Mouse (Mus musculus): Measurements from ENCODE around the gene Sf3b2. TPM values are rescaled to one million over a fixed set of nuclear protein-coding genes. Genes with fewer than 3 reads are reported as not detected.

Sf3b2 gene
- 109 TPM for polyA plus RNA-seq (2012; fragmentation: generic; extraction: Trizol)

DNA sequence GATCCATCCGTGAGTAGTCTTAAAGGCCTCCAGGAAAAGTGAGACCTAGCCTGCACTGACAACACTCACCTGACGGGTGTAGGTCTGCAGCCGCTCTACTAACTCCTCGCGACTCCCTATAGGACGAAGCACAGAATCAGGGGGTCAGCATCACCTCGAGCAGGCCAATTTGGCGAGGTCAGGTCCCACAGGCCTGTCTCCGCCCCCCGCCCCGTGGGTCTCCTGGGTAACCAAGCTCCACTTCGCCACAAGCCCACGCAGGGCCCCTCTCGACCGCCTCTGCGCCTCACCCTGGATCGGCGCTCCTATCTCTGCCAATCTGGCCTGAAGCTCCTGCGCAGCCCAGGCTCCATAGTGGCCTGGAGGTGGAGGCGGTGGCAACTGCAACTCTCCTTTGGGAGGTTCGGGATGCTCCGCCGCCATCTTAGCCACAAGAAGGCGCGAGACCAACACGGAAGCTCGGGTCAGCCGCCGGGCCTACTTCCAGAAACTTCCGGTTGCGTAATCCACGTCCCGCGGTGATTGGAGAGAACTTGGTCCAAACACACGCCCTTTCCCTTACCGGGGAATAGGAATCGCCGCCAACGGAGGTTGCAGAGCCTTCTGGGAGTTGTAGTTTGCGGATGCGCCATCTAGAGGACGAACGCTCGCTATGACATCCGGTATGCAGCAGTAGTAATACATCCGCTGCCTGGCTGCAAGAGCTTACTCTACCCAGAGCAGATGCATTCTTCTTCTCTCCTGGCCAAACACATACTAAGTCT lies at the start of gene Sf3b2:
Gene Sf3b2 (minus strand): TSS at position 484 of the 764 bp plus-strand sequence.
- peaks cover 23% of the 10 kb centered on the region for H3K79me2 ChIP-seq (ENCODE audit: control insufficient read depth, insufficient read depth)
- H3K4me2 ChIP-seq (ENCODE audit: low read depth), result peak within 1 kb of the TSS; percentile 92
- peak; percentile 48 for TF ChIP-seq POLR2A (IDR thresholded peaks at IDR 0.05; ENCODE audit: insufficient read length, low read depth)
- no peak for TF ChIP-seq MAX (IDR thresholded peaks at IDR 0.05; ENCODE audit: low read depth)
- no peak for TF ChIP-seq MYOD1 (IDR thresholded peaks at IDR 0.05; ENCODE audit: control insufficient read depth in 1 of 3, insufficient read length in 2 of 3, low read depth in 2 of 3)
- TF ChIP-seq MYOG (IDR thresholded peaks at IDR 0.05; ENCODE audit: control insufficient read depth in 1 of 3, insufficient read depth in 1 of 3, insufficient read length in 2 of 3, low read depth in 2 of 3), result no peak
- TF ChIP-seq CEBPB (IDR thresholded peaks at IDR 0.05; ENCODE audit: insufficient read depth, poor library complexity, severe bottlenecking), result peak; percentile 98
- peak; percentile 5 for TF ChIP-seq E2F4 (IDR thresholded peaks at IDR 0.05; ENCODE audit: insufficient read depth)
- TF ChIP-seq POLR2AphosphoS2 (IDR thresholded peaks at IDR 0.05; ENCODE audit: insufficient read length, low read depth), result peak; percentile 59
- no peak for TF ChIP-seq REST (IDR thresholded peaks at IDR 0.05; ENCODE audit: insufficient read depth, insufficient read length)
- no peak for TF ChIP-seq USF1 (IDR thresholded peaks at IDR 0.05; ENCODE audit: low read depth)
- no peak for TF ChIP-seq TCF12 (IDR thresholded peaks at IDR 0.05; ENCODE audit: insufficient read depth, poor library complexity, severe bottlenecking)
- peak; percentile 99 for TF ChIP-seq SRF (IDR thresholded peaks at IDR 0.05; ENCODE audit: control insufficient read depth, insufficient read length, low read depth)
- H3ac ChIP-seq (ENCODE audit: control insufficient read depth, insufficient read length), result peak within 1 kb of the TSS; percentile 30
- H3K36me3 ChIP-seq (ENCODE audit: control insufficient read depth, insufficient read depth), result peaks cover 39% of the 10 kb centered on the region
- H3K4me3 ChIP-seq, result peak within 1 kb of the TSS; percentile 84
- H3K27me3 ChIP-seq (ENCODE audit: control insufficient read depth, insufficient read depth, insufficient read length), result no peaks in the 10 kb centered on the region

DNA sequence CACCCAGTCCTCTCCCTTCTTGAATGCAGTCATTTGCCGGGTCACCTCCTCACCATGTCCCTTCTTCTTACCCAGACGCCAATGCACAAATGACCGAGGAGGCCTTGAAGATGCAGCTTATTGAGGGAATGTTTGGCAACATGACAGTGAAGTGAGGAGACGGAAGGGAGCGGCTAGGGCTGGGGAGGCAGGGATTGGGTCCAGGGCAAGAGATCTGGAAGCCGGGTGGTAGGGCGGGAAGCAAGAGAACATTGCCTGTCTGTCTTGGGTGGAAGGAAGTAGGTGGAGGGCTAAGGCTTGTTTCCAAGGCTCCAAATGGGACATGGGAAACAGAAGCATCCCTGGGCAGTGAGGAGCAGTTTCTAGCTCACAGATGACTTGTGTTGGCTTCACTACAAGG lies 46.1 kb upstream of the Sf3b2 start:
- no peaks in the 10 kb centered on the region for H3K36me3 ChIP-seq (ENCODE audit: control insufficient read depth, insufficient read depth)
- no peaks in the 10 kb centered on the region for H3K79me2 ChIP-seq (ENCODE audit: control insufficient read depth, insufficient read depth)
- no peak overlapping the region for H3K4me2 ChIP-seq (ENCODE audit: low read depth)
- no peak overlapping the region for H3ac ChIP-seq (ENCODE audit: control insufficient read depth, insufficient read length)
- no peaks in the 10 kb centered on the region for H3K27me3 ChIP-seq (ENCODE audit: control insufficient read depth, insufficient read depth, insufficient read length)
- no peak overlapping the region for H3K4me3 ChIP-seq
- no peak for TF ChIP-seq CEBPB (IDR thresholded peaks at IDR 0.05; ENCODE audit: insufficient read depth, poor library complexity, severe bottlenecking)
- TF ChIP-seq POLR2AphosphoS2 (IDR thresholded peaks at IDR 0.05; ENCODE audit: insufficient read length, low read depth), result no peak
- no peak for TF ChIP-seq E2F4 (IDR thresholded peaks at IDR 0.05; ENCODE audit: insufficient read depth)

DNA sequence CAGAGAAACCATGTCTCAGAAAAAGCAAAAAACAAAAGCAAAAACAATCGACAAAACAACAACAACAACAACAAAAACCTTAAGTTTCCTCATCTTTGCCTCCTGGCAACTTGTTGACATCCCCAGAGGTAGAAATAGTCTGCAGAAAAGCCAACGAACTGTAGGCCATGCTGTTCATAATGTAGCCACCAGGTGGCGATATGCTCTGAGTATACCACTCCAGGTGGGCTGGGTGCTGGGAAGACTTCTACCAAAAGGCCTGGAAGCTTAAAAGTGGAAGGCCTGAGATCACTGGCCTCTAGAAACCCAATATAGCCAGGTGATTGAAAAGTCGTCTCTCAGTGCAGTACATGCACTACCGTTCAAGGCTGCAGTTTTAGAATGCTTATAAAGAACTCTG lies 42.7 kb upstream of the Sf3b2 start:
- H3K4me3 ChIP-seq, result no peak overlapping the region
- H3K27me3 ChIP-seq (ENCODE audit: control insufficient read depth, insufficient read depth, insufficient read length), result no peaks in the 10 kb centered on the region
- no peak for TF ChIP-seq CEBPB (IDR thresholded peaks at IDR 0.05; ENCODE audit: insufficient read depth, poor library complexity, severe bottlenecking)
- TF ChIP-seq USF1 (IDR thresholded peaks at IDR 0.05; ENCODE audit: low read depth), result no peak
- TF ChIP-seq TCF12 (IDR thresholded peaks at IDR 0.05; ENCODE audit: insufficient read depth, poor library complexity, severe bottlenecking), result no peak
- no peak for TF ChIP-seq E2F4 (IDR thresholded peaks at IDR 0.05; ENCODE audit: insufficient read depth)
- TF ChIP-seq POLR2AphosphoS2 (IDR thresholded peaks at IDR 0.05; ENCODE audit: insufficient read length, low read depth), result no peak
- TF ChIP-seq POLR2A (IDR thresholded peaks at IDR 0.05; ENCODE audit: insufficient read length, low read depth), result no peak
- no peak for TF ChIP-seq SRF (IDR thresholded peaks at IDR 0.05; ENCODE audit: control insufficient read depth, insufficient read length, low read depth)
- no peak for TF ChIP-seq MAX (IDR thresholded peaks at IDR 0.05; ENCODE audit: low read depth)
- H3ac ChIP-seq (ENCODE audit: control insufficient read depth, insufficient read length), result no peak overlapping the region
- no peaks in the 10 kb centered on the region for H3K36me3 ChIP-seq (ENCODE audit: control insufficient read depth, insufficient read depth)
- no peaks in the 10 kb centered on the region for H3K79me2 ChIP-seq (ENCODE audit: control insufficient read depth, insufficient read depth)
- H3K4me2 ChIP-seq (ENCODE audit: low read depth), result no peak overlapping the region

DNA sequence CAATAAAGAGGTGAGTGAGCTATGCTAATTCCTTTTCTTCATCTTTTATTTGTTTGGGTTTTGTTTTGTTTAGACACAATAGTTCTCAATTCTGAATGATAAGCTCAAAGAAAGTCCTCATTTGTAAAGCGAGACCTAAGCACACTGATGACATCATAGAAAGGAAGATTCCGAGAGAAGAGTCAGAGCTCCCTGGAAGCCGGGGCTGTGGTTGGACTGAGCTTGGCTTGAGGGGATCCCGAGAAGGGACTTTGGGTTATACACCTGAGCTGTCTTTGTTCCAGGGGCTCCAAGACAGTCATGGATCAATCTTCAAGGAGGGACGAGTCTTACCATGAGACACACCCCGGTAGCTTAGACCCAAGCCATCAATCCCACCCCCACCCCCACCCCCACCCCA lies 40.2 kb upstream of the Sf3b2 start, which contains the start of gene Catsper1:
Gene Catsper1 (plus strand): TSS at position 301 of the 400 bp plus-strand sequence.
- Histone ChIP-seq H3K27me3 (ENCODE audit: control insufficient read depth, insufficient read depth, insufficient read length) (no peaks in the 10 kb centered on the region), H3K4me2 (ENCODE audit: low read depth) (no peak within 1 kb of the TSS), H3ac (ENCODE audit: control insufficient read depth, insufficient read length) (no peak within 1 kb of the TSS), H3K36me3 (ENCODE audit: control insufficient read depth, insufficient read depth) (no peaks in the 10 kb centered on the region), H3K4me3 (no peak within 1 kb of the TSS), H3K79me2 (ENCODE audit: control insufficient read depth, insufficient read depth) (no peaks in the 10 kb centered on the region)
- TF ChIP-seq MAX (IDR thresholded peaks at IDR 0.05; ENCODE audit: low read depth) (no peak), CEBPB (IDR thresholded peaks at IDR 0.05; ENCODE audit: insufficient read depth, poor library complexity, severe bottlenecking) (no peak), TCF3 (IDR thresholded peaks at IDR 0.05; ENCODE audit: insufficient read length, low read depth) (no peak), SRF (IDR thresholded peaks at IDR 0.05; ENCODE audit: control insufficient read depth, insufficient read length, low read depth) (no peak), POLR2AphosphoS2 (IDR thresholded peaks at IDR 0.05; ENCODE audit: insufficient read length, low read depth) (no peak), USF1 (IDR thresholded peaks at IDR 0.05; ENCODE audit: low read depth) (no peak), E2F4 (IDR thresholded peaks at IDR 0.05; ENCODE audit: insufficient read depth) (no peak), TCF12 (IDR thresholded peaks at IDR 0.05; ENCODE audit: insufficient read depth, poor library complexity, severe bottlenecking) (no peak), REST (IDR thresholded peaks at IDR 0.05; ENCODE audit: insufficient read depth, insufficient read length) (no peak), MYOD1 (IDR thresholded peaks at IDR 0.05; ENCODE audit: control insufficient read depth in 1 of 3, insufficient read length in 2 of 3, low read depth in 2 of 3) (no peak), POLR2A (IDR thresholded peaks at IDR 0.05; ENCODE audit: insufficient read length, low read depth) (no peak), MYOG (IDR thresholded peaks at IDR 0.05; ENCODE audit: control insufficient read depth in 1 of 3, insufficient read depth in 1 of 3, insufficient read length in 2 of 3, low read depth in 2 of 3) (no peak)

DNA sequence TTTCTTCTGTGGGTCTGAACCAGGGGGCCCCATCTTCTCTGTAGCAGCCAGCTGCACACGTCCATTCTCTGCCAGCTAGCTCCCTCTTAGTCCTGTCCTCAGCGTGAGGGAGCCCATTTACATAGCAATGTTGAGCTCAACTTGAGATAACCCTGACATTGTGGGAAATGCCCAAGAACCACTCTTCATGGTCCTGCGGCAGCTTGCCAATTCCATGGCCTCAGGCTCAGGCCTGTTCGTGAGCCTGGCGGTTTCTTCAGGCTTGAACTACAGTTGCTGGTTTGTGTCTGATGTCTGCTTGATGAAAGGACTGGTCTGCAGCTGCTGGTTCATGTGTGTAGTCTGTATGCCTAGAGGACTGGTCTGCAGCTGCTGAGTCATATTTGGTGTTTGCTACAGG lies 39.5 kb upstream of the Sf3b2 start:
- Histone ChIP-seq H3K4me3 (no peak overlapping the region), H3K79me2 (ENCODE audit: control insufficient read depth, insufficient read depth) (no peaks in the 10 kb centered on the region), H3K36me3 (ENCODE audit: control insufficient read depth, insufficient read depth) (no peaks in the 10 kb centered on the region), H3K27me3 (ENCODE audit: control insufficient read depth, insufficient read depth, insufficient read length) (no peaks in the 10 kb centered on the region), H3K4me2 (ENCODE audit: low read depth) (no peak overlapping the region), H3ac (ENCODE audit: control insufficient read depth, insufficient read length) (no peak overlapping the region)
- no peak for TF ChIP-seq SRF (IDR thresholded peaks at IDR 0.05; ENCODE audit: control insufficient read depth, insufficient read length, low read depth)
- no peak for TF ChIP-seq CEBPB (IDR thresholded peaks at IDR 0.05; ENCODE audit: insufficient read depth, poor library complexity, severe bottlenecking)
- no peak for TF ChIP-seq POLR2A (IDR thresholded peaks at IDR 0.05; ENCODE audit: insufficient read length, low read depth)
- no peak for TF ChIP-seq MAX (IDR thresholded peaks at IDR 0.05; ENCODE audit: low read depth)
- TF ChIP-seq TCF12 (IDR thresholded peaks at IDR 0.05; ENCODE audit: insufficient read depth, poor library complexity, severe bottlenecking), result no peak
